11 mouse cellular contexts compared by ENCODE assay signal in genomic region chr15:51502742-51503270, GRCm38 (mm10).
DNase-seq lines count a peak whose midpoint lies in the region; ATAC-seq lines count a peak whose summit lies in the region.
"Had no signal": no experiment of that assay in that cellular context is flagged by ENCODE, and none has a peak within 500 bp of the region (broad histone marks: within the 10 kb centered on the region; RNA-seq: fewer than 3 reads in every experiment).

No protein-coding gene starts in this region.

- no peak overlapping the region for H3K9ac ChIP-seq in heart, embryonic 11.5 days (ENCODE audit: low read depth, low read length)
- no peak overlapping the region; the same call in 1 of the 2 replicates for H3K9ac ChIP-seq in forebrain, embryonic 16.5 days (replicated peaks; ENCODE audit: low read depth, low read length)
- H3K9ac ChIP-seq in limb, embryonic 15.5 days: no peak overlapping the region

- H3K36me3 ChIP-seq in heart, embryonic 11.5 days (ENCODE audit: control insufficient read depth, insufficient read depth, low read length): no peaks in the 10 kb centered on the region
- no peaks in the 10 kb centered on the region for H3K36me3 ChIP-seq in forebrain, embryonic 16.5 days (ENCODE audit: control insufficient read depth, insufficient read depth)
- H3K36me3 ChIP-seq in limb, embryonic 15.5 days: no peaks in the 10 kb centered on the region

- no peak overlapping the region for H3K27ac ChIP-seq in heart, embryonic 11.5 days (ENCODE audit: low read depth, low read length)
- no peak overlapping the region for H3K27ac ChIP-seq in forebrain, embryonic 16.5 days (ENCODE audit: low read length)
- peak overlapping the region; percentile 68 for H3K27ac ChIP-seq in limb, embryonic 15.5 days

- peaks cover 6% of the 10 kb centered on the region; the same call in 1 of the 2 replicates for H3K4me1 ChIP-seq in heart, embryonic 11.5 days (ENCODE audit: control insufficient read depth, insufficient read depth, low read length)
- H3K4me1 ChIP-seq in forebrain, embryonic 16.5 days (replicated peaks; ENCODE audit: control insufficient read depth, insufficient read depth, low read length): peaks cover 14% of the 10 kb centered on the region
- peaks cover 26% of the 10 kb centered on the region for H3K4me1 ChIP-seq in limb, embryonic 15.5 days

- no peak for DNase-seq in heart, postnatal 14 days
- peak; percentile 24 for DNase-seq in embryo, embryonic 10 days (ENCODE audit: low spot score)
- no peak for DNase-seq in cerebellum, adult 9-11 months
- no peak for DNase-seq in adrenal gland, adult 18-20 months (ENCODE audit: low spot score in 2 of 2)
- no peak for DNase-seq in layer of hippocampus, adult 9-11 months
- DNase-seq: heart, postnatal 36 days; lung, adult 18-20 months had no signal

- 47% methylated on average over 10 of the region's 10 CpGs for WGBS in heart, embryonic 11.5 days (ENCODE audit: insufficient replicate concordance)
- WGBS in forebrain, embryonic 16.5 days: 16% methylated on average over 10 of the region's 10 CpGs
- WGBS in limb, embryonic 15.5 days: 9% methylated on average over 10 of the region's 10 CpGs

- H3K27me3 ChIP-seq in heart, embryonic 11.5 days (ENCODE audit: control insufficient read depth, insufficient read depth, low read length): no peaks in the 10 kb centered on the region
- no peaks in the 10 kb centered on the region for H3K27me3 ChIP-seq in forebrain, embryonic 16.5 days (replicated peaks; ENCODE audit: control insufficient read depth, insufficient read depth, low read length)
- H3K27me3 ChIP-seq in limb, embryonic 15.5 days: no peaks in the 10 kb centered on the region

- ATAC-seq in heart, embryonic 11.5 days (replicated peaks; ENCODE audit: insufficient number of reproducible peaks, low FRiP score, low TSS enrichment): no peak
- ATAC-seq in forebrain, embryonic 16.5 days: peak; percentile 63; the same call in 1 of the 2 replicates
- 0 out of 2 replicates have a peak, but pooled peaks have one; percentile 19 for ATAC-seq in limb, embryonic 15.5 days (ENCODE audit: insufficient number of reproducible peaks, low FRiP score, low TSS enrichment, low read depth)
- ATAC-seq: Patski had no signal

- no peak overlapping the region for H3K4me3 ChIP-seq in heart, embryonic 11.5 days (ENCODE audit: low read depth, low read length)
- H3K4me3 ChIP-seq in forebrain, embryonic 16.5 days (replicated peaks; ENCODE audit: low read length): peak overlapping the region; percentile 4
- peak overlapping the region; percentile 20 for H3K4me3 ChIP-seq in limb, embryonic 15.5 days

- H3K9me3 ChIP-seq in heart, embryonic 11.5 days (replicated peaks; ENCODE audit: control insufficient read depth, low read length): no peaks in the 10 kb centered on the region
- no peaks in the 10 kb centered on the region for H3K9me3 ChIP-seq in forebrain, embryonic 16.5 days (ENCODE audit: control insufficient read depth, low read length)
- H3K9me3 ChIP-seq in limb, embryonic 15.5 days: no peaks in the 10 kb centered on the region

- intact Hi-C loops in heart, postnatal 14 days (cut with DNase I): no loop called here

- H3K4me2 ChIP-seq in heart, embryonic 11.5 days: peak overlapping the region; percentile 37
- H3K4me2 ChIP-seq in forebrain, embryonic 16.5 days (ENCODE audit: low read length): peak overlapping the region; percentile 31
- peak overlapping the region; percentile 40 for H3K4me2 ChIP-seq in limb, embryonic 15.5 days
